Mouse (Mus musculus): ENCODE results near the gene Klhl32.

The Klhl32 gene

DNA sequence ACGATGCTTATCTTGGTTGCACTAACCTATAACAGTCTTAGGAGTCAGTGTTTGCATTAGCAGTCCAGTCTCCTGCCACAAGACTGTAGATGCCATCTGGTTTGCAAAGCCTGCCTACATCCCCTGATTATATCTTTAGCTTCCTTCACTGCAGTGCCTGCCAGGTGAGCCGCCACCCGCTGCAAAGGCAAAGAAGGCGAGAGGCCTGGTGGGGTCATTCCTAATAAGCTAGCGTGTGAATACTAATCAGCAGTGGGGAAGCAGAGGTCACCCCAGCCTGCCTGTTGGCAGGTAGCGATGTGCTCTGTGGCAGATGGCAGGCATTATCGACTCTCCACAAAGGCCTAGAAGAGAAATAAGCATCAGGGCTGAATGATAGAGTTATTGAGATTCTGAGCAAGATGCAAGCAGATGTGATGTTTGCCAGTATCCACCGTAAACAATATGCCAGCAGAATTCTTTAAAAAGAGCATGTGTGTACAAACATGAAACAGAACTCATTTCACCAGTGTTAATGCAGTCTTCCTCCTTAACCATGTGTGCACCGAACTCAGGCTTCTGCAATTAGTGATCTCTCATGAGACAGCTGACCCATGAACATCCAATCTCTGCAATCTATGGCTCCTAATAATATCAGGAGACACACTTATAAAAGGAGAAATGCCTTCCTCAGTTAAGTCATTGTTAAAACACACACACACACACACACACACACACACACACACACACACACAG is 219.6 kb downstream of the Klhl32 start:
- DNase-seq (ENCODE audit: low spot score in 2 of 2): no peak

DNA sequence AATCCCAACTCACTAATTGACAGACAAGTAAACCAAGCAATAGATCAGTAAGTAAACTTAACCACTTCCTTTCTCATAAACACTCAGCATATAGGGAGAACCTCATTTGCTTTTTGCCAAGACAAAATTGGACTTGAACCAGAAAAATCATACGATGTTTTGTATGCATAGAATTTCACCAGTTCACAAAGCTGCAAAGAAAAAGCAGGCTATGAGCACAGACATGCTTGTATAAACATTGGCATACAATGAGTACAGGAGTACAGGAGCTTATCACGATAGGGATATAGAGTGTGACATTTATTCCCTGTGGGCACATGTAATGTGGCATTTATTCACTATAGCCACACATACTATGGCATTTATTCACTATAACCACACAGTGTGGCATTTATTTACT is 220.5 kb downstream of the Klhl32 start:
- no peak for DNase-seq (ENCODE audit: low spot score in 2 of 2)

DNA sequence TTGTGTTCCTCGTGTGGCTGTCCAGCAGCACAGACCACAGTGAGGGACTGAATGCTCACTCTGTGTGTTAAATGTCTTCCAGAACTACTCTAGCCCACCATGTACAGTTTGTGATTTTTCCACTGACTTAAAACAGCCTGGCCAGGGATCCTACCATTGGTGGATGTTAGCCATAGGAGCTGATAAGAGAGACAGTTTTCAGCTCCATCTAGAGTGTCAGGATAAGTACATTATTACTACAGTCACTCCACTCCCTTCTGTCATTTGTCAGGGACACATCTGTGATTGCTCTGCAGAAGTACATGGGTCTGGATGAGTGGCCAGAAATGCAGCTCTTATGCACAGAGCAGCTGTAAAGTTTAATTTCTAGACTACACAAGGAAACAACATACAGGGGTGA is 223.1 kb downstream of the Klhl32 start:
- no peak for DNase-seq (ENCODE audit: low spot score in 2 of 2)

DNA sequence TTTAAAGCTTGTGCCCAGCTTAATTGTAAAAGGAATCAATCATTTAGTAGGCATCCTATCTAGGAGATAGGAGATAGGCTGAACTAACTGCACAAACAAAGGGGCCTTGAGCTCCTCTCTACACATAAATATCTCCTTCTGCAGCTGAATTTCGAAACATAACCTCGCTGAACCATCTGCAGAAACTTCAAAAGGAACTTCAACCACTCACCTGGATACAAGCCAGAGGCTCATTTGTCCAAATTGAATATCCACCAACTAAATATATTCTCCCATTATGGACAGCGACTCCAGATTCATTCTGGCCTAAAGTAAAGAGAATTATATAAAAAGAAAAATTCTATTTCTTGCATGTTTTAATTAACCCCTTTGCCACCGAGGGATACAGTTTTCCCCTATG is 224.2 kb downstream of the Klhl32 start:
- no peak for DNase-seq (ENCODE audit: low spot score in 2 of 2)

DNA sequence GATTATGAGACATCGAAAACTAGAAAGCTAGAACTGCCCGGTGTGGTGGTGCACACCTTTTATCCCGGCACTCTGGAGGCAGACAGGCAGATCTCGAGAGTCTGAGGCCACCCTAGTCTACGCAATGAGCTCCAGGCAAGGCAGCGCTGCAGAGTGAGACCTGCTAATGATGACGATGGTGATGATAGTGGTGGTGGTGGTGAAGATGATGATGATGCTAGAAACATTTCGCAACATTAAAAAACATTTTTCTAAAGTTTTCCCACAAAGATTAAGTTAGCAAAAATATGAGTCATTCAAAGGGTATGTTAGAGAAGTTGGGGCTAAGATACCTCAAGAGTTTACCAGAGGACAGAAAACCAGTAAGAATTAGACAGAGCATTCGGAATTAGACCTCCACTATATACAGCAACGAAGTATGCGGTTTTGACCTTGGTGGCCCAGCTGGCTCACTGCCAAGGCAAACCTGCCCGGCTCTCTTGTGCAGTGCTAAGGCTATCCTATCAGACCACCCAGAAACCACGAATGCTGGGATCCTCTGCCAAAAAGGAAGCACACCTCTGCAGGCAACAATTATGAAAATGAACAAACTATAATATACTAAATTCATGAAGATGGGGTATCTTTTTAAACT is 224.9 kb downstream of the Klhl32 start:
- no peak for DNase-seq (ENCODE audit: low spot score in 2 of 2)

DNA sequence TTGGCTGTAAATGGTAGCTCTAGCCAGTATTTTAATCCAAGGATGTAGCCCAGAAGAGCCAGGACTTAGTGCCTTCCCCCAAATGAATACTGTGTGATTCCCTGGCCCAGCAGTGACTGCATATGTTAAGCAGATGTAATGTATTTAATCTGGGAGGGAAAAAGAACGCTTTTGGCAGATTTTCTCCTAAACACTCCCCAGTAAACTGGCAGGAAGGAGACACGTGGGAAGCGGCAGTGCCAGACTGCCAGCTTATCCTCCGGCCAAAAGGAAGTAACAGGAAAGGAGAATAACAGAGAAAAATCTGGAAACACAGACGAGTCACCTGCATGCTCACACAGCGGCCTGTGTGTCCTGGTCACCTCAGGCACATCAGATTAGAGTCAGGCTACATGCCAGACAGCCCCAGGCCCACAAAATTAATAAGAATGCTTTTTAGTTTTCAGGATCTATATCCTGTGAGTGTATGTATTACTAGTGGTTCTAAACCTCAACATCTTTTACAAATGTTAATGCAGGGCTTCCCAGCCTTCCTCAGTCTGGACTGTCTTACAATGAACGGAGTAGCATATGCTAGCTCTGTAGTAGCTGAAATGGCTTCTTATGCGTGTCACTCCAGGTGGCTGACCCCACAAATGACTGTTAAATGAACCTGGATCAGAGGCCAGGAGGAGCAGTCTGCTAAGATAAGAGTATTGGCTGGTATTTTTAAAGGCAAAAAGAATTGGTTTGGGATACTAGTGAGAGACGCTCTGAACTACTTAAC is 229.3 kb downstream of the Klhl32 start:
- DNase-seq (ENCODE audit: low spot score in 2 of 2): no peak

DNA sequence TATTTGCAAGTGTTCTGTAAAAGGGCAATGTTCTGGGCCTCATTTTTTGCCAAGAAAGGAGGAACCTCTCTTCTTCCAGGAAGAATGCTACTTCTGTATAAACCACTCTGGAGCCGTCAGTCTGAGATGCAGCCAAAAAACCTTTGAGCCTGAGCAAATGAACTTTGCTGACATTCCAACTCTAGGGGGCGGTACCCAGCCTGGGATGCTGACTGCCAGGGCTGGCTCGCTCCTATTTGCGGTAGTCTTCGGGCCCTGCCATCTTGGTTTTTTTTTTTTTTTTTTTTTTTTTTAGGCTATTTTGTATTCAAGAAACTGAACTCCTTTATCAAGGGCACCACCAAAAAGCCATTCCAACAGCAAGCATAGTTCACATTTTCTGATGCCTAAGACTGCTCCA is 230.5 kb downstream of the Klhl32 start:
- DNase-seq (ENCODE audit: low spot score in 2 of 2): no peak

DNA sequence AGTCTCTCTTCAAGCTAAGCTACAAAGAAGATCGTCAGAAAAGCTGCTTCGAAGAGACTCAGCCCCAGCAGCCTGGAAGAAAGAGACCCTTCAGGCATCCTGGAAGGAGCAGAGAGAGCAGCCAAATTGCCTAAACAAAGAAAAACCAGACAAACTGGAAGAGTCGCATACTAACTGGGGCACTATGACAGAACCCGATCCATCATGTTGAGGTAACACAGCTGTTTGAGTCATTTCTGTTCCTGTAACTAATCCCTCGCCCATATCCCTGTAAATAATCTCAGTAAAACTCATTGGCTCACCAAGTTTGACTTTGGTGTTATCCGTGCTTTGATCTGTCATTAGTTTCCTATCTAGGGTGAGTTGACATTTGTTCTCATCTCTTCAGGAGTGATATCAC is 230.9 kb downstream of the Klhl32 start:
- DNase-seq (ENCODE audit: low spot score in 2 of 2): no peak

DNA sequence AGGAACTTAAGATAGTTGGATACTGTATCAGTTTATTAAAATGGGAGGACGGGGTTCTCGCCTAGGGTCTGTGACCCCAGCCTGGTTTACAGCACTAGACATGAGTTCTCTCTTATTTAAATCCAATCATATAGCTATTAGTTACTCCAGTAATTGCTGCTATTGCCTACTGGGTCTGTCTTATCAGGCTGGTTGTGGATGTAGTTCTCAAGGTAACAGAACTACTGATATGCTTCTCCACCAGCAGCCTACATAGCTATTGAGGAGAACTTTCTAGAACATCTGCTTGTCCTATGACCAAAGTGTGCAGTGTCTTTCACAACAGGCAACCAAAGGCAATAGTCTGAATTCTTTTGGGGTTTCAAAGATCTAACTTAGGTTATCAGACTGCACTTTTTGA is 241.4 kb downstream of the Klhl32 start:
- DNase-seq (ENCODE audit: low spot score in 2 of 2): no peak

DNA sequence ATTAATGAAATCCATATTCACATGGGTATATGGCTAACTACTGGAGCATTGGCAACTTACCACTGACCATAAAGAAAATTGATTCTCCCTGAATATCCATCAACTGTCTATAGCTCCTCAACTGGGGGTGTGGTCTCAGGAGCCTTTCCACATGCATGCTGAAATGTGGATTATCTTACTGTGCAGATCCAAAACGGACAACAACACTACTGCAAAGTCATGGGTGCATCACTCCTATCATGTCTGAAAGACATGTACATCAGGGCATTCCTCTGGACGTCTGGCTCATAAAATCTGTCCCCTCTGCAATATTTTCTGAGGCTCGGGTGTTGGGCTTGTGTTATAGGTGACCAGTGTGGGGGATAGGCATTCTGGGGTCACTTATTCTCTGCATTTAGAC is 241.8 kb downstream of the Klhl32 start:
- DNase-seq (ENCODE audit: low spot score in 2 of 2): no peak

DNA sequence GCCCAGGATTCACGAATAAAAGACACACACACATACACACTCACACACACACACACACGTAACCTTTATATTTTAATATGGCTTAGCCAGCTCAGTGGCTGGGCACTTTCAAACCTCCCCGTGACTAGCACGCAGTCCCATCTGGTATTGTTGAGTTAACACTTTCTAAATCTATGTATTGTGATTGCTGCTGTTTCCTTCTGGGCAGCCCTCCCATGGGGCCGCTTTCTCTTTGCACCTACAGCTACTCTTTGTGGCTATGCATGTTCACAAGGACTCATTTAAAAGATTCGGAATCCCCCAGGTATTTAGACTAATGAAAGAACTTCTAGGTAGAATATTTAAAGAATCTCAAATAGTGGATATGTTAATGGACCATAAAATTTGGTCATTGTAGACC is 249.2 kb downstream of the Klhl32 start:
- no peak for DNase-seq (ENCODE audit: low spot score in 2 of 2)

DNA sequence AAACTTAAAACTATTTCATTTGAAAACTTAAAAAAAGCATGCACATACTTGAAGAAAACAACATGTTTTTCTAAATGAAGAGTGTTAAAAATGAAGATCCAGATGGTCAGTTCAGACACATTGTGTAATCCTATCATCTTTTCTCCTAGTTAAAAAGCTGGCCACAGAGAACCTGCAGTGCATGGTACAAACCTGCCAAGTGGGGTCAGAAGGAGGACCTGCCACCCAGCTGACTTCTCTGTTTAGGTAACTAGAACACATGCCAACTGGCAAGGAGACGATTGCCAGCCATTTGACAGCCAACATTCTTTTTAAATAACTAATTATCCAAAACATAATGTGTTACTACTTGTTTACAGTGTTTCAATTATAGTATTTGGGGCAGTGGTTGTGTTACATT is 252.3 kb downstream of the Klhl32 start:
- DNase-seq (ENCODE audit: low spot score in 2 of 2): no peak

DNA sequence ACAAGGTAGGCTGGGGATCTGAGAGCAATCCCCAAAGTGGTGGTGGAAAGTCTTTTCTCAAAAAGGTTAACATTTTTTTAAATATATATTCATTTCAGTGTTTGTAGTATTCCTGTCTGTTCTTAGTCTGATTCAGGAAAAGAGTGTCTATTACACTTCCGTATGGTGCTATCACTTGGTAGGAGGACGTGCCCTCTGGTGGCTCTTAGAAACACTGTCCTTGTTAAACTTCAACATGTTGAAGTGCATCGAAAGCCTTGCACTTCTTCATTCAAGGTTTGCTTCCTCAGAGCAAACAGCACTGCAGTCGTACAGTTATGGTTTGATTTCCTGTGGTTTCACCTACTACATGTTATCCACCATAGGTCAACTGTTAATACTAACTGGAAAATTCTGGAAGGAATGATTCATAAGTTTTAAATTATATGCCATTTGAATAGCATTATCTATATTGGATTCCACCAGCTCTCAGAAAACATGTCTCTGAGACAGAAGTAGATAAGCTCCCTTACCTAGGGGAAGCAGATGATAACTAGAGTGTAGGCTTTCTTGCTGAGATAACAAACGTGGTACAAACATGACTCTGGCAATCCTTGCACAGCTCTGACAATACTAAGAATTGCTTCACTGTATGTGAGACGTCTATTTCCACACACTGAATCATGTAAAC is 253.8 kb downstream of the Klhl32 start:
- no peak for DNase-seq (ENCODE audit: low spot score in 2 of 2)

DNA sequence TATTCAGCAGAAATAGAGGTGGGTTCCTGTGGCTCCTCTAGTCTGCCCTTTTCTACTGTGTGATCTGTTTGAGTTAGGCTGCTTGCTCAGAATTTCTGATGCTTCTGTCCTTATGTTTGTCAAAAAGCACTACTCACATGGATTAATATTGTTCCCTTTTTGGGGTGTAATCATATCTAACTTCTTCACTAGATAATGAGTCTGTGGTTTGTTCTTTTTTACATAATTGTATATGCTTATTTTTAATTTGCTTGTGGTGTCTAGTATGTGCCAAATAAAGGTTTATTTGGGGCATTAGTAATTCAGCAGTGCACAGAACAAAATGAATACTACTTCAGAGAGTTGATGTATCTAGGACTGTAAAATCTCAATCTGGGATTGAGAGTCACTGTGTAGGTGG is 256.1 kb downstream of the Klhl32 start:
- no peak for DNase-seq (ENCODE audit: low spot score in 2 of 2)

DNA sequence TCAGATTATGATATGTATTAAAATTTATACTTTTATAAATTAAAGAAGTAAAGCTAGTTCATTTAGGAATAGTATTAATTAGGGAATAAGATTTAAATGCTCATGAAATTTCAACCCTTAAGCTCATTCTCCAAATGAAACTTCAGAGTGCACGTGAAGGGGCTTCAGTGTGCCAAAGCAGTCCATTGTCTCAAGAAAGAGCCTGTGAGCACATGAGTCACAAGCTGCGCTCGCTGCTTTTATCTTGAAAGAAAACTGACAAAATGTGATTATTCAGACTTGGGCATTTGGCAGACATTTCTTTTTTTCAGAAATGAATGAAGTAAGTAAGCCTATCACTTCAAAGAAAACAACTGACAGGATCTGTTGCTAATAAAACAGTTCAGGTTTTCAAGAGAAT is 266.9 kb downstream of the Klhl32 start:
- no peak for DNase-seq (ENCODE audit: low spot score in 2 of 2)

DNA sequence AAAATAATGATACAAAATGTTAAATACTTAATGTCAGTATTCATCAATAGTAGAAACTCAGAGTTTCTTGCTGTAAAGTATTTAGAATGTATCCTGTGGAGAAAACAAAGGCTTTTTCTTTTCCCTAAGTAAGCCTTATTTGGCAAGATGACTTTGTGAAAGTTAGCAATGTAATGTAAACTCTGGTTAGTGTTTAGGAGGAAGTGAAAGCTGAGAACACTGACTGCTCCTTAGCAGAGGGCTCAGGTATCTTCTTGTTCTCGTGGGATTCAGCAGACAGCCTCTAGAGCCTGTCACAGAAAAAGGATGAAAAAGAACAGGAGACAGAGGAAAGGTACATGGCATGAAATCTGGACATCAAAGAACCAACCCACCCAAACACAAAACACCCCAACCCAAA is 268.6 kb downstream of the Klhl32 start:
- no peak for DNase-seq (ENCODE audit: low spot score in 2 of 2)

DNA sequence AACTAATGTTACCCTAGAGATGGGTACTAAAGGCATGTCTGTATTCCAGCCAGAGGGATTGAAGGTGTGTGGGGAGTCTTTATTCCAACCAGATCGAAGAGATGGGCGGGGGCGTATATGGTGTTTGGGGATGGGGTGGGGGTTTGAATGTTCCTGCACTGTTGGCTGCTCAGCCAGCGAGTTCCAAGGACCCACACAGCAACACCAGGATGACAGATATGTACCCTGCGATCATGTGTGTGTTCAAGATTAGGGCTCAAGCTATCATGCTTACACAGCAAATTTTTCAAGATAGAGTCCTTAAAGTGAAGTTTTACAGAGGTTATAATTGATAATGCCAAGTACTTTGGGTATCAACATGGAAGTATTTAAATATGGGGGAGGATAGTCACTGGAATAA is 273.3 kb downstream of the Klhl32 start:
- DNase-seq (ENCODE audit: low spot score in 2 of 2): no peak

DNA sequence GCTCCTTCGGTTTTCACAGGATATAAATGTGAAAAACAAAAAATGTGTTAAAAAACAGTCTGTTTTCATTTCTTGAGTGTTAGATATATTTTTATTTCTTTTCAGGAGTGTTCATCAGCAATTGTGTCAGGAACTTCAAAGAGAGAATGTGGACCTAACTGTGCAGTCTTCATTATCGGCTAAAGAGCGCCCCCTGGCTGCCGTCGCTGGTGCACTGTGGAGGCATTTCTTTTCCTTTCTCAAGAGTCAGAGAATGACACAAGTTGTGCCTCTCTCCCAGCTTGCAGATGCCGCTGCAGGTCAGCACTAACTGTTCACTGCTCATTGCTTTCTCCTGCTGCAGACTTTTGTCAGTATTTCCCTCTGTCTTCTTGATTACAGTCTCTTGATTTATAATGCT is 276.6 kb downstream of the Klhl32 start:
- peak; percentile 32 to 75 for DNase-seq (ENCODE audit: low spot score in 2 of 2)

DNA sequence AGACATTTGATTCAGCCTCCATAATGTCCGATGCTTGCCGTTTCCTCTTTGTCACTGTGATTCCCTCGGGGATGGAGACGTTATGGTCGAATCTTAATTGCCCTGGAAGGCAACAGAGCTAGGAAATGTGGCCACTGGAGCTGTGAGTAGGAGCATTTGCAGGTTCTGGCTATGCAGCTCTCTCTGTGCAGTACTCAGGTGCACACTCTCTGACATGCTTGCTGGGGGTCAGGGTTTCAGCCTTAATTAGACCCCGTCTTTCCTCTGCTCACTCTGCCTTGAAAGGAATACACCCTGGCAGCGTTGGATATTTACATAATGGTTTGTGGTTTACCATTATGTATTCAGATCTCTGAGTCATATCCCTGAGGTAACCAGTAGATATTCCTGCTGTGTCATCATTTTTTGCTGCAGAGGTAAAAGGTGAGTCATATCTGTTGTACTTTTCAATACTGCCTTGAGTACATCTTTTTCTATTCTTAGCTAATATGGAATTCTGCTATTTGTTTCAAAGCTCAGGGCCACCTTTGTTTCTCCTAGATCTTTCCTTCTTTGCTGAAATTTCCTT is 281.9 kb downstream of the Klhl32 start:
- DNase-seq (ENCODE audit: low spot score in 2 of 2): no peak

DNA sequence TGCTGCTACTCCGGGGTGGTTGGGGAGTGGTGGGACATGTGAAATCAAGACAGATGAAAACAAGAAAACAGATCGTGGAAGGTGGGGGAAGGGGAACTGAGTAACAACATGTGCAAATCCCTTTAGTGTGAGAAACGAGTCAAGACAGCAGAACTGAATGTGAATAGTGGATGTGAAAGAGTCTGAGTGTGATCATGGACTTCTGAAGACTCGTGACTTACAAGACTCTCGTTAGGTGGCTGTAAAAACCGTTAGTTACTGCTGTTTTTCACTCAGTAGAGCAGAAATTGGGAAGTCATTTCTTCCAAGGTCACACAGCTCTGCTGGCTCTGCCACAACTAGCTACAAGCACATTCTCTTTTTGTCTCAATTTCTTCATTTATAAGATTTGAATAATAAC is 282.9 kb downstream of the Klhl32 start:
- no peak for DNase-seq (ENCODE audit: low spot score in 2 of 2)

Measured in thymus, postnatal 10 days (tissue).